Mouse (Mus musculus): ENCODE measurements around the gene Ube4b. TPM values are rescaled to one million over a fixed set of nuclear protein-coding genes. Genes with fewer than 3 reads are reported as not detected.

Gene Ube4b
- total and polyA plus RNA-seq, 3 experiments = 28.4 to 104 (median 71.0) TPM

DNA sequence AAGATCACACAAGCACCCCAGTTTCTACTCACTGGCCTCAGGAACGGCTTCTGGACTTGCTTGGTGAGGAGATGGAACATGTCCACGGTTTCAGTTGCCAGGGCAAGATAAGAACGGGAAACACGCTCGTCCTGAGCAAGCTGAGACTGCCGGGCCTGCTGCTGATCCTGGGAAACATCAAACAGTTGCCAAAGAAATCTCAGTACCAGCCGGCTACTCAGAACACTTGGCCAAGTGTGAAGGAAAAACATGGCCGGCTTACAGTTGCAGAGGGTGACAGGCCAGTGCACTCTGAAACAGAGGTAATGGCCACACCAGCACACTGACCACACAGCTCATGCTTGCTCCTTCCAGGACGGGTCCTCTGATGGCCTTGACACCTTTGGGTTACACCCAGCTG lies 89.2 kb downstream of the Ube4b start:
- peaks cover 8 to 11% of the 10 kb centered on the region in 2 experiments for H3K4me1 ChIP-seq (ENCODE audit: control insufficient read depth in 1 of 2, insufficient read depth in 2 of 2, low read length in 2 of 2)
- no peak overlapping the region for H3K4me3 ChIP-seq (ENCODE audit: control insufficient read depth in 1 of 2, insufficient read depth in 1 of 2, low read depth in 2 of 2, low read length in 2 of 2)
- H3K9ac ChIP-seq (ENCODE audit: control insufficient read depth, low read depth, low read length, poor library complexity, severe bottlenecking) = no peak overlapping the region
- H3K27me3 ChIP-seq (ENCODE audit: control insufficient read depth in 1 of 2, insufficient read depth in 2 of 2, low read length in 2 of 2) = no peaks in the 10 kb centered on the region
- H3K79me2 ChIP-seq (ENCODE audit: control insufficient read depth, insufficient read depth, low read length, poor library complexity) = no peaks in the 10 kb centered on the region
- peaks cover 4 to 8% of the 10 kb centered on the region in 2 experiments for H3K36me3 ChIP-seq (ENCODE audit: control insufficient read depth in 1 of 2, insufficient read depth in 2 of 2, low read length in 2 of 2)
- H3K27ac ChIP-seq (ENCODE audit: control insufficient read depth, low read depth, low read length) = no peak overlapping the region
- H3K9me3 ChIP-seq (replicated peaks; ENCODE audit: insufficient read depth, low read length) = no peaks in the 10 kb centered on the region
- TF ChIP-seq MYB (IDR thresholded peaks at IDR 0.05; ENCODE audit: low read depth, low read length) (no peak), USF1 (IDR thresholded peaks at IDR 0.05; ENCODE audit: low read depth, low read length) (no peak), GATA1 (IDR thresholded peaks at IDR 0.05; ENCODE audit: low read depth, low read length) (no peak), MAZ (IDR thresholded peaks at IDR 0.05; ENCODE audit: low read depth, low read length) (no peak), MXI1 (IDR thresholded peaks at IDR 0.05; ENCODE audit: low read depth, low read length) (no peak), JUND (IDR thresholded peaks at IDR 0.05; ENCODE audit: low read depth, low read length) (no peak), NRF1 (IDR thresholded peaks at IDR 0.05; ENCODE audit: insufficient read depth, low read depth, low read length, poor library complexity, severe bottlenecking) (no peak), ELF1 (IDR thresholded peaks at IDR 0.05; ENCODE audit: low read depth, low read length) (no peak), SIN3A (IDR thresholded peaks at IDR 0.05; ENCODE audit: low read length) (no peak), EP300 (IDR thresholded peaks at IDR 0.05; ENCODE audit: low read depth in 1 of 2, low read length in 2 of 2) (no peak), POLR2AphosphoS5 (IDR thresholded peaks at IDR 0.05; ENCODE audit: borderline replicate concordance, low read depth, low read length) (no peak), MAFK (IDR thresholded peaks at IDR 0.05; ENCODE audit: borderline replicate concordance, low read depth, low read length) (no peak), CHD2 (IDR thresholded peaks at IDR 0.05; ENCODE audit: low read length) (no peak), MEF2A (IDR thresholded peaks at IDR 0.05; ENCODE audit: extremely low read depth, insufficient replicate concordance, low read depth, low read length, poor library complexity, severe bottlenecking) (no peak), ZMIZ1 (IDR thresholded peaks at IDR 0.05; ENCODE audit: low read depth, low read length) (no peak), RAD21 (IDR thresholded peaks at IDR 0.05; ENCODE audit: low read depth, low read length) (no peak), TBP (IDR thresholded peaks at IDR 0.05; ENCODE audit: low read depth, low read length) (no peak), POLR2A (IDR thresholded peaks at IDR 0.05; ENCODE audit: control insufficient read depth in 1 of 2, insufficient read depth in 1 of 2, low read depth in 1 of 2, low read length in 2 of 2, poor library complexity in 1 of 2) (no peak)
- DNase-seq (ENCODE audit: low read depth, low spot score) = no peak

DNA sequence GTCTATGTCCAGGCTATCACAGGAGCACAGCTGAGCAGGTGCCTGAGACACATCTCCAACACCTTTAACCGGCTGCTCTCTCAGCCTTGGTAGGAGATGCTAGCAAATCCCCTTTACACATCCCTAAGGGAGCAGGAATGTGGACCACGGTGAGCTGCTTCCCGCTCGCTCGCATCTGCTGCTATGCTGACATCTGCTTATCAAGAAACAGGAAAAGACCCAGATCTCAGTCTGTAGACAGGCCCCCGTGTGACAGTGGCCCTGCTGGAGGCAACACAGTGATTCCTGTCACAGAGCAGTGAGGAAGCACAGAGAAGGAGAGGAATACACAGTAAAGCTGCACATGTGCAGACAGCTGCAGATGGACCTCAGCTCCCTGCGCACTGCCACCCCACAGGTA lies 90.2 kb downstream of the Ube4b start:
- Histone ChIP-seq H3K27me3 (ENCODE audit: control insufficient read depth in 1 of 2, insufficient read depth in 2 of 2, low read length in 2 of 2) (no peaks in the 10 kb centered on the region), H3K4me1 (ENCODE audit: control insufficient read depth in 1 of 2, insufficient read depth in 2 of 2, low read length in 2 of 2) (peaks cover 8 to 11% of the 10 kb centered on the region in 2 experiments), H3K9ac (ENCODE audit: control insufficient read depth, low read depth, low read length, poor library complexity, severe bottlenecking) (no peak overlapping the region), H3K4me3 (ENCODE audit: control insufficient read depth in 1 of 2, insufficient read depth in 1 of 2, low read depth in 2 of 2, low read length in 2 of 2) (no peak overlapping the region), H3K27ac (ENCODE audit: control insufficient read depth, low read depth, low read length) (no peak overlapping the region), H3K79me2 (ENCODE audit: control insufficient read depth, insufficient read depth, low read length, poor library complexity) (no peaks in the 10 kb centered on the region), H3K36me3 (ENCODE audit: control insufficient read depth in 1 of 2, insufficient read depth in 2 of 2, low read length in 2 of 2) (peaks cover 2 to 8% of the 10 kb centered on the region in 2 experiments), H3K9me3 (replicated peaks; ENCODE audit: insufficient read depth, low read length) (no peaks in the 10 kb centered on the region)
- no peak for DNase-seq (ENCODE audit: low read depth, low spot score)
- no peak for TF ChIP-seq ZC3H11A (IDR thresholded peaks at IDR 0.05; ENCODE audit: low read depth, low read length)

Measured in MEL (cell line).